Mouse (Mus musculus) stomach, embryonic 14.5 days (tissue): ENCODE results near the gene Ash1l. TPM values are rescaled to one million over a fixed set of nuclear protein-coding genes. Genes with fewer than 3 reads are reported as not detected.

ENCODE experiments used
- ATAC-seq: fragments of 200-750 bp; cut with Nextera tagmentation; 2 replicates; pipeline ENCODE4 v1.8.0; 2017; ENCODE audit warnings: low read depth, moderate TSS enrichment; ENCODE audit not compliant: insufficient number of reproducible peaks, insufficient read depth, low FRiP score
- H3K27ac ChIP-seq: fragments of 300-500 bp; sonication (generic); 2 replicates; pipeline ENCODE4 v1.5.1; 2014; ENCODE audit warnings: mild to moderate bottlenecking, low read length, moderate library complexity, mixed read lengths
- H3K27me3 ChIP-seq: fragments of 300-500 bp; sonication (generic); 2 replicates; pipeline ENCODE4 v1.6.1; 2014; ENCODE audit warnings: low read length, control low read depth, mixed read lengths; ENCODE audit not compliant: control insufficient read depth, insufficient read depth
- H3K36me3 ChIP-seq: fragments of 300-500 bp; sonication (generic); 2 replicates; pipeline ENCODE4 v1.6.1; 2014; ENCODE audit warnings: mild to moderate bottlenecking, control low read depth, low read length, moderate library complexity, mixed read lengths; ENCODE audit not compliant: control insufficient read depth, insufficient read depth
- H3K4me1 ChIP-seq: fragments of 300-500 bp; sonication (generic); 2 replicates; pipeline ENCODE4 v1.6.1; 2014; ENCODE audit warnings: low read length, control low read depth, mixed read lengths; ENCODE audit not compliant: control insufficient read depth, insufficient read depth
- H3K4me2 ChIP-seq: fragments of 300-500 bp; sonication (generic); replicated peaks from 2 replicates; pipeline ENCODE4 v1.6.1; 2014; ENCODE audit warnings: low read depth, low read length, control low read depth
- H3K4me3 ChIP-seq: fragments of 300-500 bp; sonication (generic); 2 replicates; pipeline ENCODE4 v1.5.1; 2014; ENCODE audit warnings: low read depth, low read length, control low read depth
- H3K9ac ChIP-seq: fragments of 300-500 bp; sonication (generic); replicated peaks from 2 replicates; pipeline ENCODE4 v1.6.1; 2014; ENCODE audit warnings: low read depth, mild to moderate bottlenecking, control low read depth, low read length, moderate library complexity, mixed read lengths
- H3K9me3 ChIP-seq: fragments of 300-500 bp; sonication (generic); 2 replicates; pipeline ENCODE4 v1.6.1; 2016; ENCODE audit warnings: low read depth, low read length, control low read depth; ENCODE audit not compliant: control insufficient read depth
- WGBS: fragments of 180-500 bp; shearing (Covaris S2); extraction: QIAGEN DNeasy Blood & Tissue Kit; methylation state at CpG from one replicate; pipeline ENCODE4 v1.1.7; 2014; 5-methylcytosine and 5-hydroxymethylcytosine counted together
- polyA plus RNA-seq: library from polyadenylated mRNA; unstranded; fragments of >200 nt; fragmentation: Nextera tagmentation; extraction: Ambion mirVana; gene quantifications from 2 replicates; pipeline ENCODE4 v1.2.1, GENCODE M21; 2014

Ash1l gene
- polyA plus RNA-seq, 1 experiment from 2014 or later = 31.4 TPM

DNA sequence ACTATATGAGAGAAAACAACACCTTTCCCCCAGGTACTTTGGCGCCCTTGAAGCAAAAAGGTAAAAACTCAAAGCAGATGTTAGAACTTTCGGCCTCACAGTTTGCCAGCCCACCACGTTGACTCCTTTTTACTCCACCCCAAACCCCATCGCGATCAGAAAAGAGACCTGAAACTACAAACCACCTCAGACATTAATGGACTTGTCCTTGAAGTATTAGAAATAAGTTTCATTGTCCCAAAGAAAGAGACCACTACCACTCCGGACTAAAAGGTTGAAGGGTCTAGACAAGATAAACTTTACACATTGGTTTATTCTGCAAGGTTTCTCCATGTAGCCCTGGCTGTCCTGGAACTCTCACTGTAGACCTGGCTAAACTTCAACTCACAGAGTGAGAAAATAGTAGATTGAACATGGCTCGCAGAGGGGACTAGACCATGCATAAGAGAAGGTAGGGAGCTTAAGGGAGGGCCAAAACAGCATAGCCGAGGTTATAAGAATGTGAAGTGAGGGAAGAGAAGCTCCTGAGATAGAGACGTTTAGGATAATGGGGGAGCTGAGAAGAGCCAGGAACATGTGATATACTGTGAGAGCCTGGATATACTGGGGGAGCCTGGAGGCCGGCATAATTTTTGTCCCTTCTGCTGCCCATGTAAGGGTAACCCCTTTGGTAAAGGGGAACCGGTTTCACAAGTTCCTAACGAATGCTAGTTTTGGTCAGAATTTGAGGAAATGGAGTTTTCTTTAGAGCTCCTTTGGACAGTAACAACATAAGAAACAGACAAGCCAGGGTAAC is 152.3 kb downstream of the Ash1l start:
- ATAC-seq = no peak
- Histone ChIP-seq H3K27me3 (no peaks in the 10 kb centered on the region), H3K36me3 (peaks cover 16% of the 10 kb centered on the region; the same call in 1 of the 2 replicates), H3K4me3 (peak overlapping the region; percentile 71), H3K4me2 (peak overlapping the region; percentile 37), H3K9ac (no peak overlapping the region), H3K9me3 (no peaks in the 10 kb centered on the region), H3K27ac (peak overlapping the region; percentile 40; the same call in 1 of the 2 replicates), H3K4me1 (peaks cover 16% of the 10 kb centered on the region)
- WGBS = 59% methylated on average over 12 of the region's 12 CpGs

DNA sequence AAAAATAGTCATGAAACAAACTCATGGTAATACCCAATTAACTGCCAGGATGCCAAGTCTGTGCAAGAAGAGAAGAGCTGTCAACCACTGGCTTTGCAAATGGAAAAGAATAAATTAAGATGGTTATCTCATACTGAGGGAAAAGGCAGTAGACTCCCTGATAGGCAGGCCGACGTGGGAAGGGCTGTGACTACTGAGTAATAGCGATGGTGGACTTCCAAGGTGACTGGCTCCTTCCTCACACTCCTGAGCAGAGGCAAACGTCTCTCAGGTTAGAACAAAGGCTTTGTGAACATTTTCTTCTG is 152.8 kb downstream of the Ash1l start:
- Histone ChIP-seq H3K4me1 (peaks cover 16% of the 10 kb centered on the region), H3K27ac (peak overlapping the region; percentile 52; the same call in 1 of the 2 replicates), H3K9me3 (no peaks in the 10 kb centered on the region), H3K4me3 (no peak overlapping the region), H3K27me3 (no peaks in the 10 kb centered on the region), H3K9ac (no peak overlapping the region), H3K4me2 (no peak overlapping the region), H3K36me3 (peaks cover 14% of the 10 kb centered on the region; the same call in 1 of the 2 replicates)
- WGBS = 62% methylated on average over 4 of the region's 4 CpGs
- ATAC-seq = no peak

DNA sequence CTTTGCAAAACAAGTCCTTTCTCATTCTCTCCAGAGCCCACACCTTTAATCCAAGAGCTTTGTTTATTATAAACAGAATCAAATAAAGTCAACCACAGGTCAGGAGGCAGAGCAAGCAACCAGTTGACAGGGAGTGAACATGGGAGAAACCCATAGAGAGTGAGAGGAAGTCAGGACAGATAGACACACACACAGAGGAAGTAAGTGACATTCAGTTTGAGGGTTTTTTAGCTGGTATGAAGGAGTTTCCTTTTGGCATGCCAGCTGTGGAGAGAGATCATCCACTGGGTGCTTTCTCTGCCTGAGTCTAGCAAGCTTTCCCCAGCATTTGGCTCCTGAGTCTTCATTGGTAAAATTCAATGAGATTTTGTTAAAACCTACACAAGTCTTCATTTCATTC is 156.5 kb downstream of the Ash1l start:
- no peak for ATAC-seq
- no peaks in the 10 kb centered on the region for H3K9me3 ChIP-seq
- no peaks in the 10 kb centered on the region for H3K36me3 ChIP-seq
- H3K27me3 ChIP-seq = no peaks in the 10 kb centered on the region
- H3K4me3 ChIP-seq = no peak overlapping the region
- H3K4me2 ChIP-seq = no peak overlapping the region
- no peak overlapping the region for H3K27ac ChIP-seq
- H3K9ac ChIP-seq = no peak overlapping the region
- H3K4me1 ChIP-seq = no peaks in the 10 kb centered on the region

DNA sequence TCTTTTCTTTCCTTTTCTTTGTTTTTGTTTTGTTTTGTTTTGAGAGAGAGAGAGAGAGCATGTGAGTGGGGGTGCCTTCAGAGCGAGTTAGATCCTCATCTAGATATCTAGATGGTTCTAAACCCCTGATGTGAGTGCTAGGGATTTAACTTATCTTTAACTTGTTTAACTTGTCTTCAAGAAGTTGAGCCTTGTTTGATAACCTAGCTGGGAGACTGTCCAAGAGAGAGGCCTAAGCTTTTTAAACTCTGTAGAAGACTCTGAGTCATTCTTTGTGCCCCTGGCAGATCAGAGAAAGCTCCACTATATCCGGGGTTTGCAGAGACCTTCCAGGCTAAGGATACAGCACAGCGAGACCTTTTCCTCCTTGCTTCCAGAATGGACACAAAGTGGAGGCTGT is 157.1 kb downstream of the Ash1l start:
- 53% methylated on average over 3 of the region's 3 CpGs for WGBS
- no peak overlapping the region for H3K4me3 ChIP-seq
- H3K9me3 ChIP-seq = no peaks in the 10 kb centered on the region
- no peaks in the 10 kb centered on the region for H3K4me1 ChIP-seq
- no peak overlapping the region for H3K9ac ChIP-seq
- H3K4me2 ChIP-seq = no peak overlapping the region
- H3K36me3 ChIP-seq = no peaks in the 10 kb centered on the region
- no peak overlapping the region for H3K27ac ChIP-seq
- no peak for ATAC-seq
- no peaks in the 10 kb centered on the region for H3K27me3 ChIP-seq

DNA sequence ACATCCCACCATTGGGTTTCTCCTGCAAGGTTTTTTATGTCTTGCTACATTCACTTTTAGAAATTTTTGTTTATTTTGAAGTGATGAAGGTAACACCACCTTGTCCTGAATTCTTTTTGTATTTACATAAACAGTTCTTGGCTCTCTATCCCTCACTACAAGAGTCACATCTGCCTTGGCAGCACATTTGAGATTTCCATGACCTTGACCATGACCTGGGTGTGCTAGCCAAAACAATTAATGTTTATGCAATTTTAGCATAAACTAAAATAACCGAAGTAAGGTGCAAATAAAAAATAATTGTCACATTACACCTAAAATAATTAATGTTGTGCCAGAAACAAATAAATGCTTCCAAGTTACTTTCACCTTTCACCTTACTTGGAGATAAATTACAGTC is 157.7 kb downstream of the Ash1l start:
- Histone ChIP-seq H3K27ac (no peak overlapping the region), H3K4me1 (no peaks in the 10 kb centered on the region), H3K9me3 (no peaks in the 10 kb centered on the region), H3K9ac (no peak overlapping the region), H3K4me2 (no peak overlapping the region), H3K27me3 (no peaks in the 10 kb centered on the region), H3K4me3 (no peak overlapping the region), H3K36me3 (no peaks in the 10 kb centered on the region)
- no peak for ATAC-seq
- WGBS = 60% methylated on average over 1 of the region's 1 CpGs

DNA sequence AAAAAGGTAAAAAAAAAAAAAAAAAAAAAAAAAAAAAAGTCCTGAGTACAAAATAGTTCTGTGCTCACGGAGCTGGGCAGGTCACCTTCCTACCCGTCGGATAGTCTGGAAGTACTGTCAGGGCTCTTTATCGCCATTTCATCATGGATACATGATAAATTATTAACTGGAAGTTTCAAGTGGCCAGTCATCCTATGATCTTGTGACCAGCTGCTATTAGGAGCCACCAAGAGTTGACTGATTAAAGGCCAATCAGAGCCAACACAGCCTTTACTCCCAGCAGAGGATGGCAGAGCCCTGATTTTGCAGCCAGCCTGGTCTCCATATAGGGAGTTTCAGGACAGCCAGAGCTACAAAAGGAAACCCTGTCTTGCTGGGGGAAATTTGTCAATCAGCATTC is 162.6 kb downstream of the Ash1l start:
- whole genome bisulfite sequencing = 66% methylated on average over 4 of the region's 4 CpGs
- no peak for ATAC-seq
- Histone ChIP-seq H3K36me3 (no peaks in the 10 kb centered on the region), H3K27me3 (no peaks in the 10 kb centered on the region), H3K4me1 (no peaks in the 10 kb centered on the region), H3K27ac (no peak overlapping the region), H3K9me3 (peaks cover 5% of the 10 kb centered on the region; the same call in 1 of the 2 replicates), H3K9ac (no peak overlapping the region), H3K4me2 (no peak overlapping the region), H3K4me3 (no peak overlapping the region)

DNA sequence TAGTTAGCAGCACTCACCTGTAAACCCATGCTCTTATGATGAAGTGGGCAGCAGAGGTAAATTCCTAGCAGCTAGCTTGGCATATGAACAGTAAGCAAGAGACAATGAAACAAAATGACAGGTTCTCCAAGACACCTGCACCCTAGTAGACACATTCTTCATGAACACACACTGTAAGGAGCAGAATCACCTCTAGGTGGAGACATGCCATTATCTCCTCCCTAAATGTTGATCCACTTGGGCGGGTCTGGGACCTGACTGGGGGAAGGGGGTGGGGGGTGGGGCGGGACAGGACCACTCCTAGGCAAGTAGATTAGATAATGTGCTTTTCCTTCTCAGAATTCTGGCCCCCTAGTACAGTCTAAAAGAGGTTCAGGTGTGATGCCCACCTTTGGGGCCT is 165.1 kb downstream of the Ash1l start:
- no peaks in the 10 kb centered on the region for H3K36me3 ChIP-seq
- no peaks in the 10 kb centered on the region for H3K4me1 ChIP-seq
- 6% methylated on average over 2 of the region's 2 CpGs for WGBS
- peaks cover 5% of the 10 kb centered on the region; the same call in 1 of the 2 replicates for H3K9me3 ChIP-seq
- H3K9ac ChIP-seq = no peak overlapping the region
- no peak overlapping the region for H3K4me2 ChIP-seq
- H3K27ac ChIP-seq = no peak overlapping the region
- ATAC-seq = no peak
- no peak overlapping the region for H3K4me3 ChIP-seq
- H3K27me3 ChIP-seq = no peaks in the 10 kb centered on the region

DNA sequence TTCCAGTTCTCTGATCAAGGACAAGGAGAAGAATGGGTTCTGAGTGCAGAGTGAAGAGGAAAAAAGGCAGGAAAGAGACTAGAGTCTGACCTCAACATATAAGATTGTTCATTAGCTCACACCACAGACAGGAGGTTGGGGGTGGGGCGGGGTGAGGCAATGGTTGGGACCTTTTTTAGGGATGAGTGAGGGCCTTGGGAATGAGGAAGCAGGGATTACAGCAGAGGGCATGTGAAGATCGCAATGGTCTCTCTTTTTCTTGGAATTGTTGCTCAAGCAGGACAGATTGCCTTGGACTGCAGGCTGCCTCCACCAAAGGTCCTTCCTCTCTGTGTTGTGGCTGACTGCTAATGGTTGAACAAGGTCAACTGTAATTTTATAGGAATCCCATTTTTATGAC is 172.9 kb downstream of the Ash1l start:
- H3K9ac ChIP-seq = no peak overlapping the region
- 75% methylated on average over 2 of the region's 2 CpGs for WGBS
- no peaks in the 10 kb centered on the region for H3K4me1 ChIP-seq
- H3K27ac ChIP-seq = no peak overlapping the region
- ATAC-seq = no peak
- no peaks in the 10 kb centered on the region for H3K36me3 ChIP-seq
- H3K9me3 ChIP-seq = no peaks in the 10 kb centered on the region
- no peak overlapping the region for H3K4me2 ChIP-seq
- no peak overlapping the region for H3K4me3 ChIP-seq
- no peaks in the 10 kb centered on the region for H3K27me3 ChIP-seq

DNA sequence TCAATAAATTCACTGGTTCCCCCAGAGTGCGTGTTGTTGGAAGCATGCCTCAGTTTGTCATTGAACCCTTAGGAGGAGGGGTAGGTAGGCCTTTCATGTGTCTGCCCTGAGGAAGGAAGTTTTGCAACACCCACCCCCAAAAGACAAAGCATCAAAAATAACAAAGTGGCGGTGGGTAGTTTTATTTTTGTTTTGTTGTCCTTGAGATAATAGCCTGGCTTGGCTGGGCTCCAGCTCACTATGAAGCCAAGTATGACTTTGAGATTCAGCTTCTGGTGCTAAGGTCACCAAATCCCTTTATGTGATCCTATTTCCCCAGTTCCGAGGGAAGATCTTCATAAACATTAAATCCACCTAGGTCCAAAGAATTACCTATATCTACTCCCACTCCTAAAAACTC is 173.8 kb downstream of the Ash1l start:
- 70% methylated on average over 3 of the region's 3 CpGs for WGBS
- H3K9me3 ChIP-seq = no peaks in the 10 kb centered on the region
- H3K4me1 ChIP-seq = no peaks in the 10 kb centered on the region
- H3K27ac ChIP-seq = no peak overlapping the region
- H3K36me3 ChIP-seq = no peaks in the 10 kb centered on the region
- no peak for ATAC-seq
- H3K4me2 ChIP-seq = no peak overlapping the region
- no peak overlapping the region for H3K9ac ChIP-seq
- no peak overlapping the region for H3K4me3 ChIP-seq
- H3K27me3 ChIP-seq = no peaks in the 10 kb centered on the region
